Mouse (Mus musculus) heart, postnatal 0 days (tissue): Measurements from ENCODE around the gene Sun1.

Source experiments
- CTCF ChIP-seq: IDR thresholded peaks from 2 replicates; pipeline ENCODE4 v1.5.1; 2016; ENCODE audit warnings: antibody characterized with exemption, control low read depth, low read depth
- EP300 ChIP-seq: IDR thresholded peaks from 2 replicates; pipeline ENCODE4 v1.6.1; 2016; ENCODE audit warnings: antibody characterized with exemption, low read depth

GRCm38 (mm10) chr5:139208871-139209684, 8.6 kb downstream of the Sun1 start:
- peak; percentile 61 for TF ChIP-seq CTCF
- TF ChIP-seq EP300: no peak
